Mouse (Mus musculus) kidney, adult 9 months (tissue): ENCODE data around the gene Myh9.

Experiments used
- DNase-seq: peaks from one replicate; pipeline ENCODE4 v3.0.0; 2022

Myh9 gene

GRCm38 (mm10) chr15:77842047-77842843 lies at the start of gene Myh9:
Gene Myh9, minus strand, starts transcription at chr15:77842175.
- peak; percentile 100 for DNase-seq

- peak; percentile 63 for DNase-seq
Observed at GRCm38 (mm10) chr15:77891766-77892165, 49.8 kb upstream of the Myh9 start.

DNA sequence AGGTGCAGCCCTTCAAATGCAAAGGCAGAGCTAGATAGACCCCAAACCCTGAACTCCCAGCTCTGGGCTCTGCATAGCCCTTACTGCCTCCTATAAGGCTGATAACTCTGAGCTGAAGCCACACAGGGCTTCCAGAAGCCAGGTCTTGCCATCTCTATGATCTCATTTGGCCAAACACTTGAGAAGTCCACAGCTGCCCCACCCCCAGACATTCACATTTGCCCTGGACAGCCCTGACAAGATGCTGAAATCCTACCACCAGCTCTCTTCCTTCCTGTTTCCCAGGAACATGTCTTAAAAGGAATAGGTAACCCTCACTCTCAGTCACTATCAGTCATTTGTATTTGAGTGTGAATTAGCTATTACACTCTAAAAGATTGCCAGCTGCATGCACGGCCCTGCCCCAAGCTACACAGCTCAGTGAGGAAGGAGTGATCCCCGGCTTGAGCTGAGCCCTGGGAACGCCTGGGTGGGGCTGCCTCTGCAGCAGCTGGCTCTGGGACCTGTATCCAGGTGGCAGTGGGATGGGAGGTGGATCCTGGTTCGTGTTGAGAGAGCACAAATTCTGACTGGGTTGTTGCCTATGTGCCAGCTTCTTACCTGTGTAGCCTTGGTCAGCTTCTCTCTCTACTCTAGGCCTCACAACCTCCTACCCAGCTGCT lies 47.9 kb upstream of the Myh9 start:
- no peak for DNase-seq

DNA sequence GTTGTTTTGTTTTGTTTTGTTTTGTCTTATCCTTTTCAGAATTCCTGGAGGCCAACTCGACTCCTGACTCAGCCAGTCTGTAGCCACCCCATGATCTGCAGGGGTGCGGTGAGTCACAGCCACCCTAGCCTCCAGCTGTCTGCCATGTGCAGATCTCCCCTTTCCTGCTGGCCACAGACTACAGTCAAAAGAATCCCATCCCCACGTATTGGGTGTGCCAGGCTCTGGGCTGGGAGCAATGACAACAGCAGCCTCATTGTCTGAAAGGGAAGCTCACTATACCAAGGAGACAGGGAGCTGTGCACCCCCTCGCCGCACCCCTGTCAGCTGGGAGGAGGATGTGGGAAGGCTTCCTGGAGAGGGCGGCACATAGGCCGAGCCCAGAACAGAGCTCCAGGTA lies 46.3 kb upstream of the Myh9 start:
- no peak for DNase-seq

DNA sequence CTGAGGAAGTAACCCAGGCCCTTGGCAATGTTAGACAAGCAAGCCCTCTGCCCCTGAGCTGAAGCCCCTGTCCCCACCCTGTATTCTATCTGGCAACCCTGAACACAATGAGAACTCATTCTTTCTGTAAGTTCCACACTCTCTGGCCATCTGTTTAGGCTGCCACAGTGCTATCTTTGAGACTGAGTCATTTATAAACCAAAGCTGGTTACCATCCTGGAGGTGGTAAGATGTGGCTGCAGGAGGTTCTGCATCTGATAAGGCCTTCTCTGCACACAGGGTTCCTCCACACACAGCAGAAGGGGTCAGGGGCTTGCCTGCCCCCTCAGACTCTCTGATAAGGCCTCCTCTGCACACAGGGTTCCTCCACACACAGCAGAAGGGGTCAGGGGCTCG lies 45.1 kb upstream of the Myh9 start:
- DNase-seq = no peak

GRCm38 (mm10) chr15:77886369-77887092 lies 44.6 kb upstream of the Myh9 start:
- no peak for DNase-seq

GRCm38 (mm10) chr15:77885945-77886344 lies 44.0 kb upstream of the Myh9 start:
- DNase-seq = peak; percentile 76

GRCm38 (mm10) chr15:77885159-77885558 lies 43.2 kb upstream of the Myh9 start:
- no peak for DNase-seq

GRCm38 (mm10) chr15:77883697-77884010 lies 41.7 kb upstream of the Myh9 start:
- DNase-seq = no peak

DNA sequence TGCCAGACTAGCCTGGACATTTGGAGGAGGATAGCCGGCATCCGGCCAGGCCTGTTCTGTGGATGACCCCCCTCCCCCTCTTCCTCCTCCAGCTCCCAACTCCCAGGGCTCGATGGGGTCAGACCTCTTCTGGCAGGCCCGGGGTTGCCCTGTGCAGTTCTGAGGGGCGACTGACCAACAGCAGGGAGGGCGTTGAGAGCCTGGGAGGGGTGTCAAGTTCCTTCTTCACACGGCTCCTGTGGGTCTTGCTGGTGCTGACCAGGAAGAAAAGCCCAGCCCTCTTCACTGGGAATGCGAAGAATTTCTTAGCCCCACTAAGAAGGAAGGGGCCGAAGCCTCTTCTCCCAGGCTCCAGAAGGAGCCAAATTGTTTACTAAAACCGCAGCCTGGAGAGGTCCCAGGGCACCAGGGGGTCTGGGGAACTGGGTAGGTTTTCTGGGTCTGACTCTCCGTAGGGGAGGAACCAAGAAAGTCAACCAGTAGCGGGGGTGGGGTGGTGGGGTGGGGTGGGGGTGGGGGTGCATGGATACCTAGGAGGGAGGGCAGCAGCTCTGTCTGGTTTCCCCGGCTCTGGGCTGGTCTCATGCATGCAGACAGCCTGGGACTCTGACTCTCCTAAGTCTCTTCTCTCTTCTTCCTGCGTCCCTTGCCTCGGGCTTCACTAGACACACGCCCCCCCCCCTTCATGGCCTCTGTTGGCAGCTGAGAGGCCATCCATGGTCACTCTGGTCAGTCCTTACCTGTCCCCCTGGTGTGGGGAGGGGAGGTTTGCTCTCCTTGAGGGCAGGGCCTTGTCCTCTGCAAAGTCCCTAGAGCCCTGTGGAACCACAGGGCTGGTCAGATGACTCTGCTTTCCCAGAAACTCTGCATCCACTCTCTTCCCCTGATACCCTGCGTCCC lies 41.1 kb upstream of the Myh9 start:
- peak; percentile 50 for DNase-seq

DNA sequence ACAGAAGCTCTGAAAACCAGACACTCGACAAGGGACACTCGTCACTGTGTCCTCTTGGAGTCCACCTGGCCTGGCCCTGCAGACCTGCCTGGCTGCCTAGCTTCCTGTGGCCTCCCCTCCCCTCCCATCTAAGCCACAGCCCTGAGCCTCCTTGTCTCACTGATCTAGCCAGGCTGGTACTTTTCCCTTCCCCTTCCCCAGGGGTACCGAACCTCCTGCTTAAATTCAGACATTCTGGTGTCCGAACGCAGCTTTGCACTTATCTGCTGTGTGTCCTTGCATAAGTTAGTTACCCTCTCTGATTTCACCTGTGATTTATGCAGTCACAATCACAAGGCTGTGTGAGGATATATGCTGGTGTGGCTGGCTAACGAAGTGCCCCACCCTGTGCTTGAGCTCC lies 40.3 kb upstream of the Myh9 start:
- DNase-seq = no peak

GRCm38 (mm10) chr15:77881698-77882097 lies 39.7 kb upstream of the Myh9 start:
- DNase-seq = no peak

GRCm38 (mm10) chr15:77880738-77881137 lies 38.8 kb upstream of the Myh9 start:
- no peak for DNase-seq

GRCm38 (mm10) chr15:77879756-77880155 lies 37.8 kb upstream of the Myh9 start:
- no peak for DNase-seq

- DNase-seq = no peak
Observed at GRCm38 (mm10) chr15:77877209-77877608, 35.2 kb upstream of the Myh9 start.

DNA sequence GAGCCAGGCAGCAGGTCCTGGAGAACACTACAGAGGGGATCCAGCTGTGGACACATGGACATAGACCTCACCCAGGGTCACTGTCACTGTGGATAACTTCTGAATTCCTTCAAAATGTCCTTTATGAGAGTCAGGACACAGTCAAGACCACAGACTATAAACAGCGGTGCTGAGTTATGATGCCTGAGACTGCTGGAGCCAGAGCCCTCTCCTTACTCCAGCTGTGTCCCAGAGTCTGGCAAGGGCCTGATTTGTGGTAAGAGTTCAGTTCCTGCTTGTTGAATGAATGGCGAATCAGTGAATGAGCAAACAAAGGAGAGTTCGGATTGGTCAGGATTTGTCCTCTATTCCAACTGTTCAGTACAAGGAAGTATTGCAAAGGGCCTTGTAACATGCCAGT lies 34.7 kb upstream of the Myh9 start:
- peak; percentile 52 for DNase-seq

DNA sequence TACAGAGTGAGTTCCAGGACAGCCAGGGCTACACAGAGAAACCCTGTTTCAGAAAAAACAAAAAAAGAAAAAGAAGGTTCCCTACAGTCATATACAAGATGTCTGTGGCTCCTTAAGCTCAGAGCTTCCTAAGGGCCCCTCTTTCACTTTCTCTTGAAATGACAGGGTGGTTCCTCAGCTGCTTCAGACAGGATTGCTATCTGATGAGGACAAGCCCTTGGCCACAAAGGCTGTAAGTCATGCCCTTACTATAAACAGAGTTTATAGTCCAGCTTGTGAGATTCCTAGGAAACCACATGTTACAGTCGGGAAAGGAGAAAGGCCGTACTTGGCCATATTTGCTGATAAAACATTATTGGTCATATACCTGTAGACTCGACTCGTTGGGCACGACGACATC lies 34.0 kb upstream of the Myh9 start:
- no peak for DNase-seq

DNA sequence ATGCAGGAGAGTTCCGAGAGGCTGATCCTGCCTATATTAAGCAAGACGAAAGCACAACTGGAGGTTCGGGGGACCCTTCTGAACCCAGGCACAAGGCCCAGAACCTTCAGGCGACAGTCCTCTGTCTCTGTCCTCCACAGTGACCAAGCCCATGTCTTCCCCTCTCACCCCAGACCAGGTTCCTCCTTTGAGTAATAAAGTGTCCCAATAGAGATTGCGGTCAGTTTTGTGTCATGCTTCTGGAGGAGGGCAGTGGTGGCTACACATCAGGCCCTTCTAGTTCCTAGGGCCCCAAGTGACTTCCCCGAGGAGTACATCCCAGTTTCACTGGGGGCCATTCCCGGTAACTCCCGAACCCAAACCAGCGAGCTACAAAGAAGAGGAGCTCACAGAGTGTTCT lies 32.8 kb upstream of the Myh9 start:
- no peak for DNase-seq

GRCm38 (mm10) chr15:77874310-77874709 lies 32.3 kb upstream of the Myh9 start:
- DNase-seq = no peak

DNA sequence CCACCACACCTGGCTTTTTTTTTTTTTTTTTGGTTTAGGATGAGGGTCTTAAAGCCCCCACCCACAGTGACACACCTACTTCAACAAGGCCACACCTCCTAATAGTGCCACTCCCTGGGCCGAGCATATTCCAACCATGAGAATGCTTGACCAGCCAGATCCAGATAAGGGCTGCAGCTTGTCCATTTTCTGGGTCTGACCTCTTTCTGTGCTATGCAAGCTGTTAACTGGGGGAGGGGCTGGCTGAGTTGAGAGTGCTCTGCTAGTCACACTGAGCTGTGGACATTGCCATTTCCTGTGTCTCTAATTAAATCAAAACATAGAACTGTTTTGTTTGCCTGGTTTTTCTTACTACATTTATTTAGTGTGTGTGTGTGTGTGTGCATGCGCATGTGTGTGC lies 31.6 kb upstream of the Myh9 start:
- DNase-seq = peak; percentile 63

GRCm38 (mm10) chr15:77872996-77873395 lies 31.0 kb upstream of the Myh9 start:
- DNase-seq = no peak

DNA sequence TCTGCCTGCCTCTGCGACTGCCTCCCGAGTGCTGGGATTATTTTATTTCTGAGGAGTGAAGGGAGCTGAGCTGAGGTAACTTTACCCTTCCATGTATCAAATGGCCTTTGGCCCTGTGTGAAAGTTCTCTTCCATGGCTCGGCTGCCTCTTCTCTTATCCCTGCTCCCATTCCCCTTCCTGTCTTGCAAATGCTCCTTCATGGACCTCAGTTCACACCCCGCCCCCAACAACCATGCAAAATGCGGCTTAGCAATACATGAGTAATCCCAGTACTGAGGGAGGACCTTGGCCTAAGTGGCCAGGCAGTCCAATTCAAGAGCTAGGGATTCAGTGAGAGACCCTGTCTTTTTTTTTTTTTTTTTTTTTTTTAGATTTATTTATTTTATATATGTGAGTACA lies 26.4 kb upstream of the Myh9 start:
- DNase-seq = no peak
